Mouse (Mus musculus): ENCODE measurements at regions not wholly inside any gene's neighbourhood (a gene's known extent, or its start where the extent isn't known, plus 50 kb on each side); places are given as distances from the start of the nearest gene placed in this dataset.

DNA sequence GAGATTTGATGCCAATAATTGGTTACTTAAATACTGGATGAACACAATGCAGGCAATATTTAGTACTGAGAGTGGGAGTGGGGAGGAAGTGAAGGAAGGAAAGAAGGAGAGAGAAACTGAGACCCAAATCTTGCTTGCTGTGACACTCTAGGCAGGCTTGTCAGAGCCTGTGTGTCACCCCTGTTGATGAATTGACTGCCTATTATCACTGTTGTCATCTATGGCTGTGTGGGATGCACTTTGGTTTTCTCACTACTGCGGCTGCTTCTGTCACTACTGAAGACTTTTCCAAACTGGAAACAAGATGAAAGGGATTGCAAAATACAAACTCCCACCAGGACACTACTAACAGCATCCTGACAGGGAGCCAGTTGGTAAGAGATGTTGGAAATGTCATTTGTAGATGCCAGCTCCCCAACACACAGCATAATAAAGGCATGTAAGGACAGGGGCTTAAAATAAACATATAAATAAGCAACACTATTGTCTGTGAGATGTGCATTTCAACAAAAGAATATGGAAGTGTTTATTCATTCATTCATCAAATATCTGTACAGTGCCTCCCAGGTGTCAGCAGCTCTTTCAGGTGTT lies 207.0 kb upstream of the Ufl1 start:
- ATAC-seq (ENCODE audit: low FRiP score), result no peak
- no peaks in the 10 kb centered on the region for H3K36me3 ChIP-seq
- H3K4me1 ChIP-seq (replicated peaks), result 0 out of 2 replicates have a peak, but pooled peaks cover under 1% of the 10 kb centered on the region
- H3K9ac ChIP-seq, result no peak overlapping the region
- no peak overlapping the region for H3K4me3 ChIP-seq
- H3K27me3 ChIP-seq, result no peaks in the 10 kb centered on the region
- H3K4me2 ChIP-seq, result no peak overlapping the region
- 54% methylated on average over 1 of the region's 1 CpGs for WGBS
- no peak overlapping the region for H3K27ac ChIP-seq
- no peaks in the 10 kb centered on the region for H3K9me3 ChIP-seq

- no peak overlapping the region for H3K4me2 ChIP-seq
- H3K4me1 ChIP-seq (replicated peaks), result 0 out of 2 replicates have a peak, but pooled peaks cover 5% of the 10 kb centered on the region
- H3K4me3 ChIP-seq, result no peak overlapping the region
- no peaks in the 10 kb centered on the region for H3K36me3 ChIP-seq
- no peaks in the 10 kb centered on the region for H3K27me3 ChIP-seq
- 0 out of 2 replicates have a peak, but pooled peaks have one; percentile 10 for ATAC-seq (ENCODE audit: low FRiP score)
- no peaks in the 10 kb centered on the region for H3K9me3 ChIP-seq
- H3K27ac ChIP-seq, result peak overlapping the region; percentile 58
- H3K9ac ChIP-seq, result no peak overlapping the region
- 15% methylated on average over 1 of the region's 1 CpGs for WGBS
These were observed 202.0 kb upstream of the Ufl1 start for GRCm38 (mm10) chr4:25483621-25483933.

GRCm38 (mm10) chr4:25482933-25483620 lies 201.5 kb upstream of the Ufl1 start:
- H3K27me3 ChIP-seq, result no peaks in the 10 kb centered on the region
- H3K4me2 ChIP-seq, result no peak overlapping the region
- H3K36me3 ChIP-seq, result no peaks in the 10 kb centered on the region
- peak overlapping the region; percentile 58 for H3K27ac ChIP-seq
- H3K4me1 ChIP-seq (replicated peaks), result 0 out of 2 replicates have a peak, but pooled peaks cover 5% of the 10 kb centered on the region
- 43% methylated on average over 6 of the region's 6 CpGs for WGBS
- H3K9ac ChIP-seq, result no peak overlapping the region
- no peaks in the 10 kb centered on the region for H3K9me3 ChIP-seq
- peak; percentile 49; the same call in 1 of the 2 replicates for ATAC-seq (ENCODE audit: low FRiP score)
- H3K4me3 ChIP-seq, result no peak overlapping the region

DNA sequence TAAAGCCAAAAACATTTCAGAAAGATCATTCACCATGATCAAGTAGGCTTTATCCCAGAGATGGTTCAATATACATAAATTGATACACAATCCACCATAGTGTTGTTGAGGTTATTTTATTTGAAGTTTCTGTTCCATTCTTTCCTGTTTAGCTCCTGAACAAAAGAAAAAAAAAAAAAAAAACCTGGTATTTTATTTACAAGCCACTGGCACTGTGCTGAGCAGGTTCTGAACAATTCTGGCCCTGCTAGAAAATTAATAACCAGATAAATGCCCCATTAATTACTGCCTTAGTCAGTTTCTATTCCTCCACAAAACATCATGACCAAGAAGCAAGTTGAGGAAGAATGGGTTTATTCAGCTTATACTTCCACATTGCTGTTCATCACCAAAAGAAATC lies 191.4 kb upstream of the Ufl1 start:
- Histone ChIP-seq H3K27ac (no peak overlapping the region), H3K4me1 (replicated peaks) (no peaks in the 10 kb centered on the region), H3K27me3 (no peaks in the 10 kb centered on the region), H3K9ac (no peak overlapping the region), H3K36me3 (no peaks in the 10 kb centered on the region), H3K4me3 (no peak overlapping the region), H3K4me2 (no peak overlapping the region), H3K9me3 (no peaks in the 10 kb centered on the region)
- no peak for ATAC-seq (ENCODE audit: low FRiP score)

GRCm38 (mm10) chr4:25466490-25466889 lies 184.9 kb upstream of the Ufl1 start:
- Histone ChIP-seq H3K9ac (no peak overlapping the region), H3K27ac (no peak overlapping the region), H3K27me3 (no peaks in the 10 kb centered on the region), H3K4me3 (no peak overlapping the region), H3K9me3 (no peaks in the 10 kb centered on the region), H3K36me3 (no peaks in the 10 kb centered on the region), H3K4me2 (no peak overlapping the region), H3K4me1 (replicated peaks) (no peaks in the 10 kb centered on the region)
- 89% methylated on average over 3 of the region's 3 CpGs for WGBS
- no peak for ATAC-seq (ENCODE audit: low FRiP score)

DNA sequence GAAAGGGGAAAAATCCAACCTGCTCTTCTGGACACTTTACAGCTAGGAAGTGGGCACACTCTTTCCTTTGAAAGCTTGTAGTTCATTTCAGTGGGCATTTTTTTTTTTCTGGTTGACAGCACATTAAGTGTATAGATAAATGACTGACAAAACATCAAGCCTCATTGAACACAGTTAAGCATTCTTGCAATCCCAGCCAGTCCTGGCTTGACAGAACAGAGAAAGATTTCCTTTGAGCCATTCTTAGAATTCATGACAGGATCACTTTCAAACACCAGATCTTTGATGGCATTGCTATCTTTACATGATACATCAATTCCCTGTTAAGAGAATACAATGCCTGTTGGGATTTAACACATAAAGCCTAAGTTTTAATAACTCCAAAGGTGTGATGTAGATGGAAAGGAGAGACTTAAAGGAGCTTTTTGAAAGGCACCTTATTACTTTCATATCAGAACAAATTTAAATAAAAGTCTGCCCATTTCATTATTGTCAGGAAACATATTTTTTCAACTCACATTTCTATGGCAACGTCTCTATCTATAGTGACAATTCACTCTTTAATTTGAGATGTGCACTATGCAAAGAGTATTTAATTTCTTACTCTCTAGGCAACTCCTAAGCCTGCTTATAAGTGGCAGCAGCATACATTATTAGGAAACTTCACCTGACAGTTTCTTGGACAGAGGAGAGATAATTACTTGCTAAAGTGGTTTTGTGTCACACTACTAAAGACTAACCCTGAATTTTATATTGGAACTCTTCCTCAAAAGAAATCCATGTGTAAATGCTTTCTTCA lies 183.4 kb upstream of the Ufl1 start:
- ATAC-seq (ENCODE audit: low FRiP score), result no peak
- no peak overlapping the region for H3K9ac ChIP-seq
- H3K27me3 ChIP-seq, result no peaks in the 10 kb centered on the region

GRCm38 (mm10) chr4:25464069-25464468 lies 182.4 kb upstream of the Ufl1 start:
- Histone ChIP-seq H3K9ac (no peak overlapping the region), H3K4me1 (replicated peaks) (no peaks in the 10 kb centered on the region), H3K4me3 (no peak overlapping the region), H3K27me3 (no peaks in the 10 kb centered on the region), H3K9me3 (no peaks in the 10 kb centered on the region), H3K27ac (no peak overlapping the region), H3K4me2 (no peak overlapping the region), H3K36me3 (no peaks in the 10 kb centered on the region)
- WGBS, result 93% methylated on average over 1 of the region's 1 CpGs
- ATAC-seq (ENCODE audit: low FRiP score), result no peak

More for the DNA sequence above, 183.4 kb upstream of the Ufl1 start:
- Histone ChIP-seq H3K4me3 (no peak overlapping the region), H3K9me3 (no peaks in the 10 kb centered on the region), H3K36me3 (no peaks in the 10 kb centered on the region), H3K4me2 (no peak overlapping the region), H3K4me1 (replicated peaks) (no peaks in the 10 kb centered on the region), H3K27ac (no peak overlapping the region)
- WGBS, result 59% methylated on average over 1 of the region's 1 CpGs

GRCm38 (mm10) chr4:25460127-25460526 lies 178.5 kb upstream of the Ufl1 start:
- no peak overlapping the region for H3K9ac ChIP-seq
- no peaks in the 10 kb centered on the region for H3K9me3 ChIP-seq
- ATAC-seq (ENCODE audit: low FRiP score), result no peak
- H3K27me3 ChIP-seq, result no peaks in the 10 kb centered on the region
- no peaks in the 10 kb centered on the region for H3K36me3 ChIP-seq
- no peak overlapping the region for H3K4me2 ChIP-seq
- no peaks in the 10 kb centered on the region for H3K4me1 ChIP-seq (replicated peaks)
- 88% methylated on average over 1 of the region's 1 CpGs for WGBS
- H3K4me3 ChIP-seq, result no peak overlapping the region
- H3K27ac ChIP-seq, result no peak overlapping the region

DNA sequence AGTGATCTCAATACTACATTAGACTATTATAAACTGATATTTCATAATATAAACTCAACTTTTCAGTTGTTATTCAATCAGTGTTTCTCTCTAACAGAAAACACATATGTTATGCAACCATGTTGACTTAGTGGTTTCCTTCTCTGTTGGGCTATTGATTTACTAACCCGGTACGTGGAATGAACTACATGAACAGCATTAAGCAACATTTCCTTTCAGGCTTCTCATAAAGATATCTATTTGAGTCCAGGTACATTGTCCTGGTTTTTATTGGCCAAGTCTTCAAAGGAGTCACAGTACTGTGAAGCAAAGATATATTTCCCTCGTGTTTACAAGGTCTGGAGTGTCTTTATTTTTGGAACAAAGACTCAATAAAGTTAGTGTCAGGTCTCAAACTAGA lies 173.1 kb upstream of the Ufl1 start:
- H3K4me2 ChIP-seq, result no peak overlapping the region

DNA sequence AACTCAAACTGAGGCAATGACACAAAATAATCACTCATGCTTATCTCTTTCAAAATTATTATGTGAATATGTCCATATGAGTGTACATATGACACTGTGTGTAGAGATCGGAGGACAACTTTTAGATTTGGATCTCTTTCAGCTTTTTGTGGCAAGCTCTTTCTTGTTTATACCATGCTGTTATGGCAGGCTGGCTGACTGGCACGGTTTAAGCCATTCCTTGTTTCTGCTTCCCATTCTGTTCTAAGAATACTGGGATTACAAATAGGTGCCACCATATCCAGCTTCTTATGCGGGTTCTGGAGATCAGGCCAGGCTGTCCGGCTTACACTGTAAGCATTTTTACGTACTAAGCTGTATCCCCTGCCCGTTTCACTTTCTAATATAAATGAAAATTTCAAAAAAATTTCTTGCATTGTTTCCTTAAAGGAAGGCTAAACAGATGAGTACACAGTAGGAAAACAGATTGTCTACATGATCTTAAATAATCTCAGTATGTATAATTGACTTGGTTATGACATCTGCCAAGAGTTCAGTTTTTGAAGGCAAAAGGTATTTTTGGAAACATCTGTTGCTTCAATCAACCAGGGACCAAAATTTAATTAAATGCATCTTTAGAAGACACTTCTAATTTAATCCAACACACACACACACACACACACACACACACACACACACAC lies 171.6 kb upstream of the Ufl1 start:
- H3K36me3 ChIP-seq, result no peaks in the 10 kb centered on the region
- no peak overlapping the region for H3K9ac ChIP-seq
- no peak overlapping the region for H3K4me2 ChIP-seq
- H3K27me3 ChIP-seq, result no peaks in the 10 kb centered on the region
- no peak for ATAC-seq (ENCODE audit: low FRiP score)
- H3K9me3 ChIP-seq, result no peaks in the 10 kb centered on the region
- H3K4me1 ChIP-seq (replicated peaks), result no peaks in the 10 kb centered on the region
- H3K27ac ChIP-seq, result no peak overlapping the region
- 97% methylated on average over 6 of the region's 6 CpGs for WGBS
- H3K4me3 ChIP-seq, result no peak overlapping the region

More for the DNA sequence above, 173.1 kb upstream of the Ufl1 start:
- 86% methylated on average over 3 of the region's 3 CpGs for WGBS
- Histone ChIP-seq H3K4me3 (no peak overlapping the region), H3K9me3 (no peaks in the 10 kb centered on the region), H3K27me3 (no peaks in the 10 kb centered on the region), H3K27ac (no peak overlapping the region), H3K4me1 (replicated peaks) (no peaks in the 10 kb centered on the region), H3K36me3 (no peaks in the 10 kb centered on the region), H3K9ac (no peak overlapping the region)
- no peak for ATAC-seq (ENCODE audit: low FRiP score)

DNA sequence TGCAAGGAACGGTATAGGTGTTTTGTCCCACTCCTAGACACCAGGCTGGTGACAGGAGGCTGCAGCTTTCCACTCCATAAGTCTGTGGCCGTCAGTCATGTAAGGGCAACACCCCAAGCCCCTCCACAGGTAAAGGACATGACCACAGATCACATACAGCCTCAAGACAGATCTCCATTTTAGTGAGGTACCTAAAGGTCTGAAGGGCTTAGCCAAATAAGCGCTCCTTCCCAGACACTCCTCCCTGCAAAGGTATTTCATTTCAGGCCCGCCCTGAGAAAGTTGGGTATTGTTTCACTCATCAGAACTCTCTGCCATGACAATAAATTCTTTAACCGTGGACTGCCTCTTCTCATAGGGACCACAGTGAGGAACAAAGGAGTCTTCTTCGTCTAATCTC lies 170.2 kb upstream of the Ufl1 start:
- no peak overlapping the region for H3K9ac ChIP-seq
- no peaks in the 10 kb centered on the region for H3K4me1 ChIP-seq (replicated peaks)
- no peaks in the 10 kb centered on the region for H3K27me3 ChIP-seq
- no peaks in the 10 kb centered on the region for H3K36me3 ChIP-seq
- WGBS, result 82% methylated on average over 6 of the region's 6 CpGs
- H3K4me3 ChIP-seq, result no peak overlapping the region
- H3K27ac ChIP-seq, result no peak overlapping the region
- H3K9me3 ChIP-seq, result no peaks in the 10 kb centered on the region
- no peak for ATAC-seq (ENCODE audit: low FRiP score)
- H3K4me2 ChIP-seq, result no peak overlapping the region

DNA sequence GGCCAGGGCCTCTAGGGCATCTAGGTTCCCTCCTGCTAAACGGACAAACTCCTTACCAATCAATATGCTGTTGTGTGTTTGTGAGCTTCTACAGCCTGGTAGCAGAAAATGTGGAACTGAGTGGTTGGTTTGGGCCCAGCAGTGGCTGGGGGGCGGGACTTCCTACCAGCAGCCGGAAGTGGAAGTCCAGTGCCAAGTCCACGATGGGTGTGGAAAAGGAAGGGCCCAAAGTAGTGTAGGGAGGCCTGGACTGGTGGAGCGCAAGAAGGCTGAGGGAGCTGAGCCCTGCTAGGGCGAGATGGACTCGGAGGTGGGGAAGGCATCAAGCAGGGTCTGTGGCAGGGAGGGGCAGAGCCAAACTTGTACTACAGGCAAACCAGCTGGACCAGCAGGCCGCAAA lies 150.6 kb upstream of the Ufl1 start:
- Histone ChIP-seq H3K4me1 (replicated peaks) (no peaks in the 10 kb centered on the region), H3K4me2 (no peak overlapping the region), H3K9ac (no peak overlapping the region), H3K27ac (no peak overlapping the region), H3K27me3 (no peaks in the 10 kb centered on the region), H3K9me3 (no peaks in the 10 kb centered on the region), H3K4me3 (no peak overlapping the region), H3K36me3 (no peaks in the 10 kb centered on the region)
- ATAC-seq (ENCODE audit: low FRiP score), result no peak
- WGBS, result 94% methylated on average over 8 of the region's 8 CpGs
